Mouse (Mus musculus) retina, embryonic 14.5 days (tissue): ENCODE data around the gene Pex11a.
"Not testable (repeated sequence)": the region's sequence is repeated elsewhere in the genome, so short reads cannot be mapped to it uniquely, and the experiment has no call there.

Experiments used
- DNase-seq: peaks from one replicate; pipeline ENCODE4 v3.0.0-alpha.2; 2015; ENCODE audit warnings: low spot score

Gene Pex11a

DNA sequence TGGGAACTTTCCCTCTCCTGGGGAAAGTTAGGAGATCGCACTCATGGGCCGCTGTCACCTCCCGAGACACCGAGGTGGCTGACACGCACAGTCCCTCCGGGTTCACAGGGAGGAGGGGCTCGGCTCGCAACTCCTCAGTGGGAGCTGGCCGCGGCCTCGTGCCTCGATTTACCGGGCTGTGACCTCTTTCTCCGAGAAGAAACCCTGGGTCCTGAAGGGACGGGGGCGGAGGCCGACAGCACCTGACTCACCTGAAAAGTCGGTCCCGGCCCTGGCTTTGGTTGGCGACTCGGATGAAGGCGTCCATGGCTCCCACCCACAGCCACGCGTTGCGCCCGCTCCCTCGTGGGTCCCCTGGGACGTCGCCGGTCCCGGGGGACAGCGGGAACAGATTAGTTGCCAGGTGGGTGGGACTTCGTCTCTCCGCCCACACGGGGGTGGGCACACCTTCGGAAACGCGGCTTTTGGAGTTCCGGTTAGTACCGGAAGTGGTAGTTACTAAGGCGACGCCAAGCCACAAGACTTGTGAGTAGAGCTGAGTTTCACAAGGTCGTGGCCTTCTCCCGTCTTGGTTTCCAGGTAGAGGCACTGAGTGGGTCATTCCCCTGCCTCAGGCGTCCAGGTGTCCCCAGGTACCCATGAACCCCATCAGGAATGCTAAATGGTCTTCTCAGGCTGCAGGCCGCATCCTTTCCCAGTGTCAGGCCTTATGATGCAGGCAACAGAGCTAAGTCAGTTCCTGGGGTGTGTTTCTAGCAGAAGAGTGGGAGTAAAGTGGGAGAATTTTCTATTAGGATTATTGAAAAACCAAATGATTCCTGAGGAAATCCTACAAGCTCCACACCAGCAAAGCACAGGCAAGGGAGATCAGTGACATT is at the start of gene Pex11a, which contains the start of gene Wdr93:
Gene Pex11a, minus strand, starts transcription at position 473 of the 878 bp plus-strand sequence.
Gene Wdr93, plus strand, starts transcription at position 505 of the 878 bp plus-strand sequence.
- DNase-seq = peak; percentile 82

DNA sequence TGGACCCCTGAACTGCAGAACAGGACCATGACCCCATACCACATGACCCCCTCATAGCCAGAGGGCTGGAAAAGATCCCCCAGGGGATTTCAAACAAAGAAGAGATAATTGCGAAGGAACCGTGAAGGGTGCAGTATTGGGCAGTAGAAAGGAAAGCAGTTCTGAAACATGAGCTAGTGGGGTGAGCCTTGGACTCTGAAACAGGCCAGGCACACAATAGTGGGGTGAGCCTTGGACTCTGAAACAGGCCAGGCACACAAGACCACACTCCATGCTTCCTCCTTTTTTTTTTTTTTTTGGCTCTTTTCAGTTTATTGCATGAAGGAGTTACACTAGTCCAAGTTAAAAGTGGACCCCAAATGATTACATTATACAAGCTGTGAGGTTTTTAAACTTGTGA is 46.9 kb upstream of the Pex11a start:
- DNase-seq = not testable (repeated sequence)

- peak; percentile 89 for DNase-seq
These were observed 43.4 kb upstream of the Pex11a start for GRCm38 (mm10) chr7:79786295-79786694.

GRCm38 (mm10) chr7:79782516-79782855 is 39.6 kb upstream of the Pex11a start:
- DNase-seq = no peak

DNA sequence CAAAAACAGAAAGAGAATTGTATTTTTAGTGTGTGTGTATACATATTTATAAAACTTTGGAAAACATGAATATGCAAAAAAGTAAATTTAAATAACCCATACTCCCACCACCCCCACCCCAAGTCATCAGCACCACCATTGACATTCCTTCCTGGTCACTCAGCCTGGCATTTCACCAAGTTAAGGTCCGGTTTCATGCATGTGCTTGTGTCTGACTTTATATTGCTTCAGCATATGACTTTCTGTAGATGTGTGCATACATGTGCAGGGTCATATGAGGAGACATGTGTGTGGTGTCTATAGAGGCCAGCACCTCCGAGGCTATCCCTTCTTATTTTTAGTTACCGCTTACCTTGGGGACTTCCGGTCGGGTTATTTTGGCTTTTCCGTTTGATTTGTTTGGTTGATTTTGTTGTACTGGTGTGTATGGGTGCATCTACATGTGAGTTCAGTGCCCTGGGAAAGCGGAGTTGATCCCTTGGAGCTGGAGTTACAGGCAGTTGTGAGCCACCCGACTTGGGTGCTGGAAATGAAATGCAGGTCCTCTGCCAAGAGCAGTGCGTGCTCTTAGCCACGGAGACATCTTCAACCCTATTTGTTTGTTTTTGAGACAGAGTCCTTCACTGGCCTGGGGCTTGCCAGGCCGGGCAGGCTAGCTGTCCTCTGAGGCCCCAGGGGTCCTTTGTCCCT is 39.0 kb upstream of the Pex11a start:
- no peak for DNase-seq

DNA sequence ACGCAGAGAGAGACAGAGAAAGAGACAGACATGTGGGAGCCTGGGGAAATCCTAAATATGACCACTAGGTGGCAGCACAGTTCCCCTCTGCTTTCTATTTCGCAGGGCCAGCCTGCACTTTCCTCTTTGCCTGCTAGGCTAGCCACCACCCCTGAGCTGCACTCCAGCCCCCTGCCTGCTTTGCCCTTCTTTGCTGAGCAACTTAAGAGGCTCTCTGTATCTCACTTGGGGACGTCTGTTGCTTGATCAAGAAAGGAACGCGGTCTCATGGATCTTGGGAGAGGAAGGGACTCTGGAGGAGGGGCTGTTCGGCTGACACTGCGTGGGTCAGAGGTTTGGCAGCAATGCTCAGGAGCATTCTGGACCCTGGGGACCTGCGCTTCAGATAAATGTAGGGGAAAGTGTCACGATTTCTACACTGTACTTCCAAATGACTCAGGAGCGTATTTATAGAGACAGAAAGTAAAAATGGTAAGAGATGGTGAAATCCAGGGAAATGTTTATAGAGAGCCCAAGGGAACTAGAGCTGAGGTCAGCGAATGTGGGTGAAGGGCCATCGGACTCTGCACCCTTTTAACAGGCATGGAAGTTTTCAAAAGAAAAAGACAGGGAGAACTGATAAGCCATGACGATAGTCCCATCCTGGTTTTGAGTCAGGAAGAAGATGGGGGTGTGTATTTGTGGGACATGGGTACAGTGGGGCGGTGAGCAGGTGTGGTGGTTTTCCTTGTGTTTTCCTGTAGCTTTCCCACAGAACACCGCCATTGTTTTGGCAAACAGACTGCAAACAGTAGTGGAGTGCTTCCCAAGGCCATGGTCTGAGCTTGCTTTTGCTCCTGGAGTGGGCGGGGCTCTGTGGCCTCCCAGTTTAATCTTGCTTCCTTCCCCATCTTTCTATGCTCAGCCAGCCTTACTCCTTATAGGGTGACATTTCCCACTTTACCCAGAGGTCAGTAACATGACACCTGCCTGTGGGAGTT is 38.0 kb upstream of the Pex11a start:
- DNase-seq = peak; percentile 95

GRCm38 (mm10) chr7:79771561-79772512 is 28.9 kb upstream of the Pex11a start:
- no peak for DNase-seq

DNA sequence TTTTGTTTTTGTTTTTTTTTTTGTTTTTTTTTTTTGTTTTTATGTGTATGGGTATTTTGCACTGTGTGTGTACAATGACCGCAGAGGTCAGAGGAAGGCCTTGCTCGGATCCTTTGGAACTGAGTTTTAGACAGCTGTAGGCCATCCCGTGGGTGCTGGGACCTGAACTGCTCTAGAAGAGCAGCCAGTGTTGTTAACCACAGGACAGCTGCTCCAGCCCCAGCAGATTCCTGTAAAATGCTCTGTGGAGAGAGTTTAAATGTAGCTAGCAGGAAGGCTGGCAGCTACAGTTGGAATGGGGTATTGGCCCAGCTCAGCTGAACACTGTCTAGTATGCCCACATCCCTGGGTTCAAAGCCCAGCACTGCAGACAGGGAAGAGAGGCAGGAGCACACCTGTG is 26.7 kb upstream of the Pex11a start:
- DNase-seq = no peak

- no peak for DNase-seq
These were observed 23.1 kb upstream of the Pex11a start for GRCm38 (mm10) chr7:79765991-79766390.

DNA sequence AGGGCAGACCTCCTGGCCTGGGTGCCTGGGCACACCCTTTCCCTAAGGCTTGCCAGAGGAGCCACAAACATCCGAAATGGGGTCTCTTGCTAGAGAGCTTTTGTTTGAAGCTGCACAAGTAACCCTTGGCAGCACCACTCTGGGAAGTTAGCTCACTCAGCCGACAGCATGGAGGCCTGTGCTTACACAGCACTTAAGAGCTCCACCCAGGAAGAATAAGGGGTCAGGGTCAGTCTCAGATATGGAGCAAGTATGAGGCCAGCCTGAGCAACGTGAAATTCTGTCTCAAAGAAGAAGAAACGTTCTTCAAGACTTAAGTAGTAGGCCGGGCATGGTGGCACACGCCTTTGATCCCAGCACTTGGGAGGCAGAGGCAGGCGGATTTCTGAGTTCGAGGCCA is 19.2 kb upstream of the Pex11a start:
- no peak for DNase-seq

GRCm38 (mm10) chr7:79761124-79761876 is 18.4 kb upstream of the Pex11a start:
- DNase-seq = no peak

GRCm38 (mm10) chr7:79759766-79760165 is 16.8 kb upstream of the Pex11a start:
- no peak for DNase-seq

GRCm38 (mm10) chr7:79758176-79758575 is 15.2 kb upstream of the Pex11a start:
- no peak for DNase-seq

DNA sequence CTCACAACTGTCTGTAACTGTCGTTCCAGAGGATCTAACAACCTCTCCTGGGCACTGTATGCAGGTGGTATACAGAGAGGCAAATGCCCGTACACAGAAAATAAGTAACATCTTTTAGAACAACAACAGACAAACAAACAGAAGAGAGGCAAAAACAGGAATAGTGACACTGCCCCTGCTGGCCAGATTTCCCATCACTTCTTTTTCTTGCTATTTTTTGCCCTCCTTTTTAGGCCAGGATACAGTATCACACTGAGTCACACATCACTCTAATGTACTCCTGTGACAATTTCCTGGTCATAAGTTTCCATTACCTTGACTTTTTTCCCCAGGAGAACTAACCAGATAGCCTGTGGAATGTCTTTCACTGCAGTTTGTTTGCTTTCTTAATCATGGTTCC is 13.4 kb upstream of the Pex11a start:
- no peak for DNase-seq

DNA sequence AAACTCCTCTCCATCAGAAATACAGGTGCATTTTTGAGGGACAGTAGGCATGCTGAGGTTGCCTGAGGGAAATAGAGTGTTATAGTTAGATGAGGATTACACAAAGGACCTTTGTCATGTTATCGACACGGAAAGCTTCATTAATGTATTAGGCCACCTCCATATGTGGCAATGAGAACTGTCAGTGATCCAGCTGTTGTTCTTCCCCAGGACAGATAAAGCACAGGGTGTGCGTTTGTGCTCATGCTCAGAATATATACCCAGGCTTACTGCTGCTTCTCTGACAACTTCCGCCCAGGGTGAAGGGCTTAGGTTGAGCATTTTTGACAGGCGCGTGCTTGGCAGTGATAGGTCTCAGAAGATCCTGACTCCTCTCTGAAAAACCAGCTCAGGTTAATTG is 6.6 kb upstream of the Pex11a start:
- DNase-seq = no peak

GRCm38 (mm10) chr7:79747659-79748058 is 4.7 kb upstream of the Pex11a start:
- no peak for DNase-seq

DNA sequence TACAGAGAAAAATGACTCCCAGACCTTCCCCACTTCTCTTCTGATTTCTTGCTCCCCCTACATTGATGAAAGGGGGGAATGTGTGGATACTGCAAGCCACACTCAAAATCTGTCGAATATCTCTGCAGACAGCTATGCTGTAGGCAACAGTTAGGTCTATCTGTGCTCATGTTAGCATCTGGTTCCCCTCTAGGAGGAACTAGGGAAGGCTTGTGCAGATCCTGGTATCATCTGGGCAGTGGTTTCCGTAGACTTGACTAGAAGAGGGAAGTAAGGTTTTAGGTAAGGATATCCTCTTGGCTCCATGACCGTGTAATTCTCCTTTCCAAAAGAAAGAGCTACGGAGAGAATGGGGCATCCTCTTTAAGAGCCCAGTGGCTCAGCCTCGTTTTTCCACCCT is 1.7 kb upstream of the Pex11a start:
- no peak for DNase-seq

- DNase-seq = no peak
These were observed 1.1 kb upstream of the Pex11a start for GRCm38 (mm10) chr7:79744051-79744450.

GRCm38 (mm10) chr7:79742277-79742658 is 663 bp downstream of the Pex11a start:
- no peak for DNase-seq

DNA sequence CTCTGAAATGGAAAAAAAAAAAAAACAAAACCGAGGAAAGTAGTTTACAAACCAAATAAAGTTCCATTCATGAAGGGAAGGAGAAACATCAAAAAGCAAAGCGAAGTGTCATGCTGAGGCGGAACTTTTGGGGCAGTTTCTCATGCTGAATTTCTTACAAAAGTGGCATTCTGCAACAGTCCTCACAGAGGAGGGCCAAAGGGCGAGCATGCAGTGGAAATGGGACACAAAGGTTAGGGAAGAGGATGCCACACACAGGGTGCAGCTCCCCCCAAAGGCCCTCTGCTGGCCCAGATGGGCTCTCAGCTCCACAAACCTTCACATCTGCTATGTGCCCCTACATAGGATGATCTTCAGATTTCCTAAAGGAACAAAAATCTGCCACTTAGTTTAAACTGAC is 2.7 kb downstream of the Pex11a start:
- no peak for DNase-seq
